8 mouse cellular contexts compared by ENCODE assay signal in the genomic region with DNA sequence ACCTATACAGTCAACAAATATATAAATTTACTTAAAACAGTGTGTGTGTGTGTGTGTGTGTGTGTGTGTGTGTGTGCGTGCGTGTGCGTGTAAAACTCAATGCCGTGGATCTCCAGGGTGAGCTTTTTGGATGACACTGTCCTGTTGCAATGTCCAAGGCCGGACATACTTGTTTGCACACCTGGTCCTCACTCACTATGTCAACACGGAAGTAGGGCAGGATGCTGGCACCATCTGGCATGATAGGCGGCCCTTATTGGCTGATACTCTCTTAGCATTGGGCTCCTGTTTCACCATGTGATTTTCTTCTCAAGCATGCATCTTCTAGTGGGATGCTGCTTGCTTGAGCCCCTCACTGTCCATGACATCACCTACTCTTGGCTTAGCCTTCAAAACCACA. TPM values are rescaled to one million over a fixed set of nuclear protein-coding genes. Genes with fewer than 3 reads are reported as not detected.
A peak's percentile ranks its signal among the peaks of the same experiment; 100 is the strongest.
DNase-seq lines count a peak whose midpoint lies in the region; ATAC-seq and TF ChIP-seq lines count a peak whose summit lies in the region.

No protein-coding gene starts in this region.

- no peak overlapping the region for H3K27ac ChIP-seq in kidney, postnatal 0 days
- no peak overlapping the region for H3K27ac ChIP-seq in limb, embryonic 11.5 days (replicated peaks; ENCODE audit: low read depth, low read length)
- no peak overlapping the region for H3K27ac ChIP-seq in neural tube, embryonic 13.5 days (replicated peaks)

- no peak for DNase-seq in kidney, postnatal 0 days (ENCODE audit: low spot score)
- DNase-seq in kidney, postnatal 36 days = no peak
- DNase-seq in cerebellum, postnatal 14 days = peak; percentile 31 to 40
- DNase-seq in limb, embryonic 11.5 days (ENCODE audit: low spot score) = no peak
- DNase-seq in ovary, postnatal 14 days (ENCODE audit: low spot score) = no peak
- no peak for DNase-seq in natural killer cell, adult 2 months (ENCODE audit: low spot score in 2 of 2)
- no peak for DNase-seq in gastrocnemius, postnatal 14 days

- no peaks in the 10 kb centered on the region for H3K27me3 ChIP-seq in kidney, postnatal 0 days (ENCODE audit: insufficient read depth, low read length)
- no peaks in the 10 kb centered on the region for H3K27me3 ChIP-seq in limb, embryonic 11.5 days (ENCODE audit: control insufficient read depth, insufficient read depth, low read length)
- no peaks in the 10 kb centered on the region for H3K27me3 ChIP-seq in neural tube, embryonic 13.5 days

- H3K4me3 ChIP-seq in kidney, postnatal 0 days (replicated peaks; ENCODE audit: low read depth, low read length) = no peak overlapping the region
- peak overlapping the region; percentile 71; the same call in 1 of the 2 replicates for H3K4me3 ChIP-seq in limb, embryonic 11.5 days (ENCODE audit: low read depth, low read length)
- H3K4me3 ChIP-seq in neural tube, embryonic 13.5 days = peak overlapping the region; percentile 78

- H3K9me3 ChIP-seq in kidney, postnatal 0 days (replicated peaks; ENCODE audit: low read length) = no peaks in the 10 kb centered on the region
- H3K9me3 ChIP-seq in limb, embryonic 11.5 days (ENCODE audit: control insufficient read depth, low read length) = no peaks in the 10 kb centered on the region
- H3K9me3 ChIP-seq in neural tube, embryonic 13.5 days = no peaks in the 10 kb centered on the region

- intact Hi-C loops in gastrocnemius, postnatal 14 days (cut with DNase I; ENCODE audit: low total_unique reads) = loop anchor here (2.0 to 5.0 kb wide), 2 partner anchors 33 to 79 kb away; no protein-coding TSS in a partner anchor

- ATAC-seq in kidney, postnatal 0 days (replicated peaks; ENCODE audit: low FRiP score, low read depth) = no peak
- ATAC-seq in limb, embryonic 11.5 days (ENCODE audit: insufficient number of reproducible peaks, low FRiP score, low TSS enrichment, low read depth) = no peak
- no peak for ATAC-seq in neural tube, embryonic 13.5 days (ENCODE audit: low read depth)

- H3K4me1 ChIP-seq in kidney, postnatal 0 days (replicated peaks; ENCODE audit: insufficient read depth, low read length) = no peaks in the 10 kb centered on the region
- no peaks in the 10 kb centered on the region for H3K4me1 ChIP-seq in limb, embryonic 11.5 days (ENCODE audit: control insufficient read depth, insufficient read depth, low read length)
- H3K4me1 ChIP-seq in neural tube, embryonic 13.5 days (replicated peaks) = peaks cover 24% of the 10 kb centered on the region

- peak overlapping the region; percentile 79 for H3K4me2 ChIP-seq in kidney, postnatal 0 days (ENCODE audit: low read length)
- H3K4me2 ChIP-seq in limb, embryonic 11.5 days (ENCODE audit: low read depth, severe bottlenecking) = 0 out of 2 replicates have a peak overlapping the region, but pooled peaks have one; percentile 57
- H3K4me2 ChIP-seq in neural tube, embryonic 13.5 days = peak overlapping the region; percentile 58

- no peaks in the 10 kb centered on the region for H3K36me3 ChIP-seq in kidney, postnatal 0 days (ENCODE audit: insufficient read depth, low read length)
- H3K36me3 ChIP-seq in limb, embryonic 11.5 days (ENCODE audit: control insufficient read depth, insufficient read depth, low read length) = no peaks in the 10 kb centered on the region
- H3K36me3 ChIP-seq in neural tube, embryonic 13.5 days = no peaks in the 10 kb centered on the region

- WGBS in kidney, postnatal 0 days = 57% methylated on average over 7 of the region's 7 CpGs
- WGBS in limb, embryonic 11.5 days = 73% methylated on average over 7 of the region's 7 CpGs
- 77% methylated on average over 7 of the region's 7 CpGs for WGBS in neural tube, embryonic 13.5 days

- no peak overlapping the region for H3K9ac ChIP-seq in kidney, postnatal 0 days (ENCODE audit: low read depth, low read length)
- H3K9ac ChIP-seq in limb, embryonic 11.5 days (ENCODE audit: low read length) = no peak overlapping the region
- H3K9ac ChIP-seq in neural tube, embryonic 13.5 days = peak overlapping the region; percentile 61; the same call in 1 of the 2 replicates

- TF ChIP-seq CTCF in kidney, postnatal 0 days (IDR thresholded peaks at IDR 0.05; ENCODE audit: low read depth) = no peak

RNA-seq across cellular contexts. Expression of a gene that starts 13.8 kb away (rescaled TPM):
- not detected in 2 replicates for polyA plus RNA-seq in kidney, postnatal 0 days (2015; fragmentation: Nextera tagmentation; extraction: Ambion mirVana)
- not detected in 2 replicates for polyA plus RNA-seq in limb, embryonic 11.5 days (2014; fragmentation: Nextera tagmentation; extraction: Ambion mirVana)
- polyA plus RNA-seq in neural tube, embryonic 13.5 days (2015; fragmentation: Nextera tagmentation; extraction: Ambion mirVana) = not detected in 2 replicates
- not detected for total RNA-seq in gastrocnemius, postnatal 14 days (2021)

RNA-seq across cellular contexts. Expression of a gene that starts 13.8 kb away (rescaled TPM):
- polyA plus RNA-seq in kidney, postnatal 0 days (2015; fragmentation: Nextera tagmentation; extraction: Ambion mirVana) = not detected in 2 replicates
- polyA plus RNA-seq in limb, embryonic 11.5 days (2014; fragmentation: Nextera tagmentation; extraction: Ambion mirVana) = not detected in 2 replicates
- polyA plus RNA-seq in neural tube, embryonic 13.5 days (2015; fragmentation: Nextera tagmentation; extraction: Ambion mirVana) = not detected in 2 replicates
- total RNA-seq in gastrocnemius, postnatal 14 days (2021) = not detected

RNA-seq across cellular contexts. Expression of a gene that starts 47.5 kb away (rescaled TPM):
- 0.12 TPM in 1 of 2 replicates, not detected in the other for polyA plus RNA-seq in kidney, postnatal 0 days (2015; fragmentation: Nextera tagmentation; extraction: Ambion mirVana)
- not detected in 2 replicates for polyA plus RNA-seq in limb, embryonic 11.5 days (2014; fragmentation: Nextera tagmentation; extraction: Ambion mirVana)
- not detected in 2 replicates for polyA plus RNA-seq in neural tube, embryonic 13.5 days (2015; fragmentation: Nextera tagmentation; extraction: Ambion mirVana)
- total RNA-seq in gastrocnemius, postnatal 14 days (2021) = not detected

RNA-seq across cellular contexts. Expression of a gene that starts 50.9 kb away (rescaled TPM):
- 0.16 and 0.17 TPM in 2 replicates for polyA plus RNA-seq in kidney, postnatal 0 days (2015; fragmentation: Nextera tagmentation; extraction: Ambion mirVana)
- not detected in 2 replicates for polyA plus RNA-seq in limb, embryonic 11.5 days (2014; fragmentation: Nextera tagmentation; extraction: Ambion mirVana)
- 0.10 TPM in 1 of 2 replicates, not detected in the other for polyA plus RNA-seq in neural tube, embryonic 13.5 days (2015; fragmentation: Nextera tagmentation; extraction: Ambion mirVana)
- under 1 TPM in 1 of 2 experiments, not detected in 1; 0.14 TPM for total RNA-seq in gastrocnemius, postnatal 14 days (2021)

RNA-seq across cellular contexts. Expression of a gene that starts 51.0 kb away (rescaled TPM):
- polyA plus RNA-seq in kidney, postnatal 0 days (2015; fragmentation: Nextera tagmentation; extraction: Ambion mirVana) = 0.51 and 0.65 TPM in 2 replicates
- 0.58 and 0.96 TPM in 2 replicates for polyA plus RNA-seq in limb, embryonic 11.5 days (2014; fragmentation: Nextera tagmentation; extraction: Ambion mirVana)
- polyA plus RNA-seq in neural tube, embryonic 13.5 days (2015; fragmentation: Nextera tagmentation; extraction: Ambion mirVana) = 0.62 and 0.68 TPM in 2 replicates
- total RNA-seq in gastrocnemius, postnatal 14 days (2021) = under 1 TPM in 1 of 2 experiments, not detected in 1; 0.13 TPM

Comparison
In these comparisons a context has a peak if more than half of its experiments do, and no peak if none do; other contexts are left out.
1. DNase-seq: peak in cerebellum, postnatal 14 days (2 of 2); none in kidney, postnatal 0 days (single experiment), kidney, postnatal 36 days (0 of 2), limb, embryonic 11.5 days (single experiment), ovary, postnatal 14 days (single experiment), natural killer cell, adult 2 months (0 of 2) and gastrocnemius, postnatal 14 days (single experiment).
2. Peak in every context shown above with its lines, with median percentiles within 50 percentile points of each other: H3K4me2 ChIP-seq.